Mouse (Mus musculus) liver, postnatal 0 days (tissue): ENCODE measurements around the gene Syncrip. TPM values are rescaled to one million over a fixed set of nuclear protein-coding genes. Genes with fewer than 3 reads are reported as not detected.

ENCODE experiments used
- ATAC-seq: fragments of 200-750 bp; cut with Nextera tagmentation; 2 replicates; pipeline ENCODE4 v1.8.0; 2017; ENCODE audit warnings: mild to moderate bottlenecking, moderate library complexity
- DNase-seq: peaks from one replicate; pipeline ENCODE4 v3.0.0-alpha.2; 2016
- H3K27ac ChIP-seq: fragments of 300-500 bp; sonication (generic); 2 replicates; pipeline ENCODE4 v1.5.1; 2014; ENCODE audit warnings: antibody characterized with exemption, moderate library complexity, mild to moderate bottlenecking, low read depth
- H3K27me3 ChIP-seq: fragments of 300-500 bp; sonication (generic); 2 replicates; pipeline ENCODE4 v1.6.1; 2014; ENCODE audit warnings: low read length, control low read depth, mixed read lengths; ENCODE audit not compliant: insufficient read depth
- H3K36me3 ChIP-seq: fragments of 300-500 bp; sonication (generic); replicated peaks from 2 replicates; pipeline ENCODE4 v1.6.1; 2014; ENCODE audit warnings: mild to moderate bottlenecking, control low read depth, low read length, moderate library complexity, mixed read lengths; ENCODE audit not compliant: insufficient read depth
- H3K4me1 ChIP-seq: fragments of 300-500 bp; sonication (generic); 2 replicates; pipeline ENCODE4 v1.6.1; 2014; ENCODE audit warnings: antibody characterized with exemption, mild to moderate bottlenecking, control low read depth; ENCODE audit not compliant: insufficient read depth
- H3K4me2 ChIP-seq: fragments of 300-500 bp; sonication (generic); 2 replicates; pipeline ENCODE4 v1.6.1; 2014; ENCODE audit warnings: low read depth, mild to moderate bottlenecking, low read length, moderate library complexity, mixed read lengths
- H3K4me3 ChIP-seq: fragments of 300-500 bp; sonication (generic); 2 replicates; pipeline ENCODE4 v1.5.1; 2014; ENCODE audit warnings: low read depth, low read length
- H3K9ac ChIP-seq: fragments of 300-500 bp; sonication (generic); replicated peaks from 2 replicates; pipeline ENCODE4 v1.6.1; 2014; ENCODE audit warnings: mild to moderate bottlenecking, moderate library complexity
- H3K9me3 ChIP-seq: fragments of 300-500 bp; sonication (generic); 2 replicates; pipeline ENCODE4 v1.6.1; 2016; ENCODE audit warnings: mild to moderate bottlenecking, control low read depth, low read length, mixed read lengths
- CTCF ChIP-seq: sonication (generic); IDR thresholded peaks from 2 replicates; pipeline ENCODE4 v1.5.1; 2016; ENCODE audit warnings: antibody characterized with exemption, low read depth
- EP300 ChIP-seq: IDR thresholded peaks from 2 replicates; pipeline ENCODE4 v1.6.1; 2016; ENCODE audit warnings: antibody characterized with exemption, low read depth, mild to moderate bottlenecking
- WGBS: fragments of 180-500 bp; shearing (Covaris S2); extraction: QIAGEN DNeasy Blood & Tissue Kit; methylation state at CpG from one replicate; pipeline ENCODE4 v1.1.7; 2014; ENCODE audit not compliant: insufficient replicate concordance; 5-methylcytosine and 5-hydroxymethylcytosine counted together
- polyA plus RNA-seq: library from polyadenylated mRNA; unstranded; fragments of >200 nt; fragmentation: Nextera tagmentation; extraction: Ambion mirVana; gene quantifications from 2 replicates; pipeline ENCODE4 v1.2.1, GENCODE M21; 2015

Gene Syncrip
- polyA plus RNA-seq, 1 experiment from 2014 or later: 27.3 TPM

GRCm38 (mm10) chr9:88524796-88525195 is 42.4 kb upstream of the Syncrip start:
- peaks cover 12% of the 10 kb centered on the region for H3K36me3 ChIP-seq
- no peak overlapping the region for H3K27ac ChIP-seq
- no peaks in the 10 kb centered on the region for H3K9me3 ChIP-seq
- no peak for TF ChIP-seq EP300
- no peak for TF ChIP-seq CTCF
- no peak for ATAC-seq
- no peak for DNase-seq
- no peaks in the 10 kb centered on the region for H3K27me3 ChIP-seq
- H3K4me3 ChIP-seq: no peak overlapping the region
- peaks cover 18% of the 10 kb centered on the region for H3K4me1 ChIP-seq
- 63% methylated on average over 3 of the region's 3 CpGs for WGBS
- H3K4me2 ChIP-seq: no peak overlapping the region
- no peak overlapping the region for H3K9ac ChIP-seq

GRCm38 (mm10) chr9:88524367-88524766 is 42.0 kb upstream of the Syncrip start:
- no peak for ATAC-seq
- no peak overlapping the region for H3K4me2 ChIP-seq
- no peaks in the 10 kb centered on the region for H3K27me3 ChIP-seq

GRCm38 (mm10) chr9:88523335-88523668 is 40.9 kb upstream of the Syncrip start:
- no peak for TF ChIP-seq CTCF
- no peak for TF ChIP-seq EP300
- Histone ChIP-seq H3K4me2 (peak overlapping the region; percentile 93), H3K36me3 (peaks cover 12% of the 10 kb centered on the region), H3K9me3 (no peaks in the 10 kb centered on the region), H3K27me3 (no peaks in the 10 kb centered on the region), H3K4me1 (peaks cover 13% of the 10 kb centered on the region), H3K27ac (peak overlapping the region; percentile 94), H3K9ac (peak overlapping the region; percentile 72), H3K4me3 (peak overlapping the region; percentile 82)
- under 1% methylated on average over 16 of the region's 16 CpGs for WGBS
- DNase-seq: no peak
- no peak for ATAC-seq

More at GRCm38 (mm10) chr9:88524367-88524766, 42.0 kb upstream of the Syncrip start:
- H3K4me1 ChIP-seq: peaks cover 18% of the 10 kb centered on the region
- 95% methylated on average over 2 of the region's 2 CpGs for WGBS
- no peak for DNase-seq
- no peak overlapping the region for H3K27ac ChIP-seq
- no peaks in the 10 kb centered on the region for H3K9me3 ChIP-seq
- H3K36me3 ChIP-seq: peaks cover 12% of the 10 kb centered on the region
- H3K9ac ChIP-seq: no peak overlapping the region
- TF ChIP-seq EP300 (no peak), CTCF (no peak)
- no peak overlapping the region for H3K4me3 ChIP-seq

- peak; percentile 95 for ATAC-seq
- no peaks in the 10 kb centered on the region for H3K9me3 ChIP-seq
Measured at GRCm38 (mm10) chr9:88522569-88523334, 40.4 kb upstream of the Syncrip start.

GRCm38 (mm10) chr9:88521961-88522568 is 39.7 kb upstream of the Syncrip start:
- under 1% methylated on average over 10 of the region's 10 CpGs for WGBS
- peaks cover 12% of the 10 kb centered on the region for H3K36me3 ChIP-seq
- peaks cover 13% of the 10 kb centered on the region for H3K4me1 ChIP-seq
- peak overlapping the region; percentile 88 for H3K9ac ChIP-seq
- peak overlapping the region; percentile 93 for H3K4me2 ChIP-seq
- no peaks in the 10 kb centered on the region for H3K9me3 ChIP-seq
- H3K27ac ChIP-seq: peak overlapping the region; percentile 91
- H3K27me3 ChIP-seq: no peaks in the 10 kb centered on the region
- ATAC-seq (no peak), DNase-seq (no peak)
- peak overlapping the region; percentile 82 for H3K4me3 ChIP-seq
- TF ChIP-seq CTCF (no peak), EP300 (no peak)

More at GRCm38 (mm10) chr9:88522569-88523334, 40.4 kb upstream of the Syncrip start:
- Histone ChIP-seq H3K9ac (peak overlapping the region; percentile 88), H3K4me1 (peaks cover 13% of the 10 kb centered on the region), H3K36me3 (peaks cover 12% of the 10 kb centered on the region), H3K4me2 (peak overlapping the region; percentile 93), H3K27me3 (no peaks in the 10 kb centered on the region), H3K27ac (peak overlapping the region; percentile 94), H3K4me3 (peak overlapping the region; percentile 82)
- 2% methylated on average over 63 of the region's 69 CpGs for WGBS
- DNase-seq: peak; percentile 98
- TF ChIP-seq EP300 (peak; percentile 9; the same call in 1 of the 2 replicates), CTCF (peak; percentile 64)

GRCm38 (mm10) chr9:88520849-88521483 is 38.6 kb upstream of the Syncrip start:
- no peaks in the 10 kb centered on the region for H3K9me3 ChIP-seq
- H3K27me3 ChIP-seq: no peaks in the 10 kb centered on the region
- 35% methylated on average over 4 of the region's 4 CpGs for WGBS
- TF ChIP-seq EP300: no peak
- TF ChIP-seq CTCF: no peak
- peaks cover 12% of the 10 kb centered on the region for H3K36me3 ChIP-seq
- ATAC-seq (no peak), DNase-seq (no peak)
- 0 out of 2 replicates have a peak overlapping the region, but pooled peaks have one; percentile 4 for H3K27ac ChIP-seq
- H3K4me2 ChIP-seq: peak overlapping the region; percentile 93
- H3K4me3 ChIP-seq: peak overlapping the region; percentile 82
- H3K9ac ChIP-seq: peak overlapping the region; percentile 88; the same call in 1 of the 2 replicates
- peaks cover 13% of the 10 kb centered on the region for H3K4me1 ChIP-seq
